Comparison of ENCODE assay signal across 17 mouse cellular contexts in genomic region chr5:28066311-28066710, GRCm38 (mm10). TPM values are rescaled to one million over a fixed set of nuclear protein-coding genes. Genes with fewer than 3 reads are reported as not detected.
DNase-seq lines count a peak whose midpoint lies in the region; ATAC-seq and TF ChIP-seq lines count a peak whose summit lies in the region.
"Had no signal": no experiment of that assay in that cellular context is flagged by ENCODE, and none has a peak within 500 bp of the region (broad histone marks: within the 10 kb centered on the region; RNA-seq: fewer than 3 reads in every experiment).

No protein-coding gene starts in this region.

- H3K27ac ChIP-seq in forebrain, embryonic 13.5 days, result no peak overlapping the region
- no peak overlapping the region for H3K27ac ChIP-seq in forebrain, embryonic 14.5 days (ENCODE audit: low read depth, low read length)
- H3K27ac ChIP-seq in midbrain, embryonic 10.5 days (replicated peaks), result peak overlapping the region; percentile 34
- no peak overlapping the region for H3K27ac ChIP-seq in midbrain, embryonic 16.5 days (ENCODE audit: low read length)
- H3K27ac ChIP-seq in liver, embryonic 14.5 days, result peak overlapping the region; percentile 55
- H3K27ac ChIP-seq: forebrain, embryonic 12.5 days; left cerebral cortex, adult 2 months; midbrain, embryonic 13.5 days; neural tube, embryonic 13.5 days had no signal

- ATAC-seq in forebrain, embryonic 13.5 days, result no peak
- no peak for ATAC-seq in forebrain, embryonic 14.5 days
- ATAC-seq in midbrain, embryonic 16.5 days, result no peak
- peak; percentile 13; the same call in 1 of the 2 replicates for ATAC-seq in liver, embryonic 14.5 days (ENCODE audit: insufficient read depth)
- ATAC-seq in cerebellum, adult (ENCODE audit: insufficient number of reproducible peaks, low FRiP score, low TSS enrichment), result no peak
- ATAC-seq: midbrain, embryonic 13.5 days had no signal

- no peaks in the 10 kb centered on the region for H3K27me3 ChIP-seq in forebrain, embryonic 13.5 days
- H3K27me3 ChIP-seq in forebrain, embryonic 14.5 days (replicated peaks; ENCODE audit: control insufficient read depth, insufficient read depth, low read length), result no peaks in the 10 kb centered on the region
- H3K27me3 ChIP-seq in midbrain, embryonic 10.5 days (ENCODE audit: low read depth, poor library complexity, severe bottlenecking), result no peaks in the 10 kb centered on the region
- no peaks in the 10 kb centered on the region for H3K27me3 ChIP-seq in midbrain, embryonic 16.5 days (ENCODE audit: control insufficient read depth, insufficient read depth, low read depth, low read length)
- H3K27me3 ChIP-seq in liver, embryonic 14.5 days (ENCODE audit: control insufficient read depth, insufficient read depth, low read length), result no peaks in the 10 kb centered on the region
- H3K27me3 ChIP-seq: midbrain, embryonic 13.5 days; neural tube, embryonic 13.5 days had no signal

- no peak for DNase-seq in forebrain, embryonic 14.5 days (ENCODE audit: low spot score)
- no peak for DNase-seq in midbrain, embryonic 10.5 days (ENCODE audit: low spot score)
- DNase-seq in liver, embryonic 14.5 days (ENCODE audit: low read depth in 3 of 3, low spot score in 3 of 3), result peak in 1 of 3 experiments; percentile 46
- no peak for DNase-seq in right cerebral cortex, adult 2 months (ENCODE audit: low spot score in 2 of 2)
- DNase-seq in cerebellum, adult 9-10 months, result no peak
- DNase-seq: cerebellum, adult 18-20 months; kidney, adult 11 months; lung, embryonic 14.5 days; retina, postnatal 1 day; thymus, adult 18-20 months had no signal

- H3K9ac ChIP-seq in forebrain, embryonic 13.5 days, result 0 out of 2 replicates have a peak overlapping the region, but pooled peaks have one; percentile 21
- H3K9ac ChIP-seq in forebrain, embryonic 14.5 days (ENCODE audit: low read length), result no peak overlapping the region
- no peak overlapping the region; the same call in 1 of the 2 replicates for H3K9ac ChIP-seq in midbrain, embryonic 16.5 days (ENCODE audit: low read depth, low read length)
- H3K9ac ChIP-seq in liver, embryonic 14.5 days (replicated peaks), result peak overlapping the region; percentile 54
- H3K9ac ChIP-seq: forebrain, embryonic 12.5 days; lung, embryonic 14.5 days; midbrain, embryonic 13.5 days; neural tube, embryonic 13.5 days had no signal

- no peak overlapping the region for H3K4me2 ChIP-seq in forebrain, embryonic 13.5 days
- no peak overlapping the region for H3K4me2 ChIP-seq in forebrain, embryonic 14.5 days (ENCODE audit: low read length)
- no peak overlapping the region for H3K4me2 ChIP-seq in midbrain, embryonic 16.5 days (ENCODE audit: low read length)
- H3K4me2 ChIP-seq in liver, embryonic 14.5 days (ENCODE audit: low read depth), result peak overlapping the region; percentile 61
- H3K4me2 ChIP-seq: forebrain, embryonic 12.5 days; lung, embryonic 14.5 days; midbrain, embryonic 13.5 days; neural tube, embryonic 13.5 days had no signal

- H3K36me3 ChIP-seq in forebrain, embryonic 13.5 days (ENCODE audit: poor library complexity, severe bottlenecking), result no peaks in the 10 kb centered on the region
- H3K36me3 ChIP-seq in forebrain, embryonic 14.5 days (ENCODE audit: control insufficient read depth, insufficient read depth, low read length), result no peaks in the 10 kb centered on the region
- H3K36me3 ChIP-seq in midbrain, embryonic 10.5 days, result no peaks in the 10 kb centered on the region
- no peaks in the 10 kb centered on the region for H3K36me3 ChIP-seq in midbrain, embryonic 16.5 days (ENCODE audit: control insufficient read depth, insufficient read depth, low read length)
- no peaks in the 10 kb centered on the region for H3K36me3 ChIP-seq in liver, embryonic 14.5 days (replicated peaks; ENCODE audit: control insufficient read depth, insufficient read depth, low read depth)
- H3K36me3 ChIP-seq: forebrain, embryonic 12.5 days; midbrain, embryonic 13.5 days; neural tube, embryonic 13.5 days had no signal

- H3K9me3 ChIP-seq in forebrain, embryonic 13.5 days (replicated peaks), result no peaks in the 10 kb centered on the region
- H3K9me3 ChIP-seq in forebrain, embryonic 14.5 days (replicated peaks; ENCODE audit: control insufficient read depth, low read length), result no peaks in the 10 kb centered on the region
- H3K9me3 ChIP-seq in midbrain, embryonic 10.5 days (replicated peaks), result no peaks in the 10 kb centered on the region
- H3K9me3 ChIP-seq in midbrain, embryonic 16.5 days (replicated peaks; ENCODE audit: control insufficient read depth, low read length, poor library complexity, severe bottlenecking), result no peaks in the 10 kb centered on the region
- H3K9me3 ChIP-seq in liver, embryonic 14.5 days (ENCODE audit: control insufficient read depth, low read length), result no peaks in the 10 kb centered on the region
- H3K9me3 ChIP-seq: forebrain, embryonic 12.5 days; midbrain, embryonic 13.5 days; neural tube, embryonic 13.5 days had no signal

- 0 out of 2 replicates have a peak, but pooled peaks have one; percentile 21 for TF ChIP-seq CTCF in liver, embryonic 14.5 days (IDR thresholded peaks at IDR 0.05; ENCODE audit: low read depth)

- no peak overlapping the region for H3K4me3 ChIP-seq in forebrain, embryonic 13.5 days
- no peak overlapping the region for H3K4me3 ChIP-seq in forebrain, embryonic 14.5 days (ENCODE audit: low read depth, low read length)
- no peak overlapping the region for H3K4me3 ChIP-seq in midbrain, embryonic 10.5 days
- no peak overlapping the region for H3K4me3 ChIP-seq in midbrain, embryonic 16.5 days (ENCODE audit: low read depth, low read length)
- H3K4me3 ChIP-seq in liver, embryonic 14.5 days (ENCODE audit: insufficient read depth in 1 of 2, low read depth in 2 of 2, low read length in 2 of 2), result peak overlapping the region in 1 of 2 experiments; percentile 12; a peak in 1 of 4 replicates
- H3K4me3 ChIP-seq: forebrain, embryonic 12.5 days; left cerebral cortex, adult 2 months; midbrain, embryonic 13.5 days; neural tube, embryonic 13.5 days had no signal

- WGBS in forebrain, embryonic 13.5 days, result 82% methylated on average over 5 of the region's 5 CpGs
- WGBS in forebrain, embryonic 14.5 days, result 77% methylated on average over 5 of the region's 5 CpGs
- 73% methylated on average over 5 of the region's 5 CpGs for WGBS in midbrain, embryonic 10.5 days
- WGBS in midbrain, embryonic 16.5 days, result 73% methylated on average over 5 of the region's 5 CpGs
- WGBS in liver, embryonic 14.5 days (ENCODE audit: insufficient replicate concordance), result 27% methylated on average over 5 of the region's 5 CpGs

- peaks cover 15% of the 10 kb centered on the region for H3K4me1 ChIP-seq in forebrain, embryonic 13.5 days
- peaks cover 9% of the 10 kb centered on the region for H3K4me1 ChIP-seq in forebrain, embryonic 14.5 days (ENCODE audit: control insufficient read depth, insufficient read depth, low read length)
- H3K4me1 ChIP-seq in midbrain, embryonic 10.5 days, result peaks cover 43% of the 10 kb centered on the region
- peaks cover 13% of the 10 kb centered on the region for H3K4me1 ChIP-seq in midbrain, embryonic 16.5 days (ENCODE audit: control insufficient read depth, insufficient read depth, low read length)
- peaks cover 31 to 37% of the 10 kb centered on the region in 2 experiments for H3K4me1 ChIP-seq in liver, embryonic 14.5 days (replicated peaks; ENCODE audit: control insufficient read depth in 2 of 2, insufficient read depth in 2 of 2, low read length in 1 of 2)

- peak; percentile 71 for TF ChIP-seq EP300 in liver, embryonic 14.5 days (IDR thresholded peaks at IDR 0.05; ENCODE audit: low read depth)

RNA-seq across cellular contexts. Expression of gene Insig1, which starts 4.9 kb away (rescaled TPM):
- 83.6 and 84.4 TPM in 2 replicates for polyA plus RNA-seq in forebrain, embryonic 13.5 days (2015; fragmentation: Nextera tagmentation; extraction: Ambion mirVana)
- 81.8 and 85.6 TPM in 2 replicates for polyA plus RNA-seq in forebrain, embryonic 14.5 days (2014; fragmentation: Nextera tagmentation; extraction: Ambion mirVana)
- 107 and 125 TPM in 2 replicates for polyA plus RNA-seq in midbrain, embryonic 10.5 days (2016; fragmentation: Nextera tagmentation; extraction: Ambion mirVana)
- polyA plus RNA-seq in midbrain, embryonic 16.5 days (2015; fragmentation: Nextera tagmentation; extraction: Ambion mirVana), result 83.3 and 94.0 TPM in 2 replicates
- 29.2 and 30.1 TPM in 2 replicates for polyA plus RNA-seq in liver, embryonic 14.5 days (2012; rRNA removed)
- 46.2 and 48.3 TPM in 2 replicates for polyA plus RNA-seq in liver, embryonic 14.5 days (2014; fragmentation: Nextera tagmentation; extraction: Ambion mirVana)

Comparison
In these comparisons a context has a peak if more than half of its experiments do, and no peak if none do; other contexts are left out.
1. H3K27ac ChIP-seq: peak in midbrain, embryonic 10.5 days (single experiment) and liver, embryonic 14.5 days (single experiment); none in forebrain, embryonic 13.5 days (single experiment), forebrain, embryonic 14.5 days (single experiment) and midbrain, embryonic 16.5 days (single experiment).
2. H3K9ac ChIP-seq: peak in forebrain, embryonic 13.5 days (single experiment) and liver, embryonic 14.5 days (single experiment); none in forebrain, embryonic 14.5 days (single experiment) and midbrain, embryonic 16.5 days (single experiment).